Mouse (Mus musculus): ENCODE data around the gene Rbbp5. TPM values are rescaled to one million over a fixed set of nuclear protein-coding genes. Genes with fewer than 3 reads are reported as not detected.

The Rbbp5 gene
- polyA plus RNA-seq, 1 experiment = 33.1 TPM

DNA sequence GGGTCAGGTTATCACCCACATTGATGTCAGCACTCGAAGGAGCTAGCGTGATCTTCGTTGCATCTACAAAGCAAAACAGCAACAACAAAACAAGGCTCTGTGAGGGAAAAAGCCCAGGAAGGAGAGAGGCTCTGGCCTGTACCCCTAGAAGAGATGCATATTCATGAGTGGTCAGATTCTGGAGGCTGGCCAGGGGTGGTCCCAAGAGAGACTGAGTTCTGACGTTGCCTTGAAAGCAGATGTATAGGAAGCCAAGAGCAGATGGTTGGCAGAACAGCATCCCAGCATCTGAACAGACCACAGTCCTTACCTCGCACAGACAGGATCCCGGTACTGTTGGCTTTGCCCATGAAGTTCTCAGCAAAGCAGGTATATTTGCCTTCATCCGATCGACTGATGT lies 45.9 kb downstream of the Rbbp5 start:
- Histone ChIP-seq H3K36me3 (ENCODE audit: control insufficient read depth, insufficient read depth, low read length) (no peaks in the 10 kb centered on the region), H3K4me3 (ENCODE audit: control insufficient read depth, insufficient read depth, low read length) (no peak overlapping the region), H3K27me3 (ENCODE audit: control insufficient read depth, insufficient read depth, low read length) (no peaks in the 10 kb centered on the region), H3K4me1 (replicated peaks; ENCODE audit: control insufficient read depth, insufficient read depth, low read length) (no peaks in the 10 kb centered on the region), H3K27ac (ENCODE audit: control insufficient read depth, insufficient read depth, low read length) (no peak overlapping the region)
- no peak for DNase-seq
- 86% methylated on average over 8 of the region's 8 CpGs for WGBS
- TF ChIP-seq CTCF (IDR thresholded peaks at IDR 0.05; ENCODE audit: borderline replicate concordance, control insufficient read depth, extremely low read depth, insufficient read depth, low read length, poor library complexity) (no peak), POLR2A (IDR thresholded peaks at IDR 0.05; ENCODE audit: control insufficient read depth, extremely low read depth, insufficient read depth, low read length, poor library complexity) (no peak)

DNA sequence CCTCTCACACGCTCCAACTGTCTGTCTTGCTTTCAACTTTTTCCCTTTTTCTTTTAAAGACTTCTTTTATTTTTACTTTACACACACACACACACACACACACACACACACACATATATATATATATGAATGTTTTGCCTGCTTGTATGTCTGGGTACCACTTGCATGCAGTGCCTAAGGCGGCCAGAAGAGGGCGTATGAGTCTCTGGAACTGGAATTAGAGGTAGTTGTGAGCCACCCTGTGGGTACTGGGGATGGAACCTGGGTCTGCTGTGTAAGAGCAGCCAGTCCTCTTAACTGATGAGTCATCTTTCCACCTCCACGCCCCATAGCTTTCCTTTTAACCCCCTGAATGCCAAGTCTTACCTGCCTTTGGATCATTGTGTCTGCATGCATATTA lies 46.8 kb downstream of the Rbbp5 start:
- WGBS = 22% methylated on average over 4 of the region's 4 CpGs
- no peaks in the 10 kb centered on the region for H3K27me3 ChIP-seq (ENCODE audit: control insufficient read depth, insufficient read depth, low read length)
- H3K36me3 ChIP-seq (ENCODE audit: control insufficient read depth, insufficient read depth, low read length) = no peaks in the 10 kb centered on the region
- no peak overlapping the region for H3K27ac ChIP-seq (ENCODE audit: control insufficient read depth, insufficient read depth, low read length)
- no peaks in the 10 kb centered on the region for H3K4me1 ChIP-seq (replicated peaks; ENCODE audit: control insufficient read depth, insufficient read depth, low read length)
- no peak overlapping the region for H3K4me3 ChIP-seq (ENCODE audit: control insufficient read depth, insufficient read depth, low read length)
- DNase-seq = peak; percentile 56
- TF ChIP-seq CTCF (IDR thresholded peaks at IDR 0.05; ENCODE audit: borderline replicate concordance, control insufficient read depth, extremely low read depth, insufficient read depth, low read length, poor library complexity) (no peak; the same call in 1 of the 2 replicates), POLR2A (IDR thresholded peaks at IDR 0.05; ENCODE audit: control insufficient read depth, extremely low read depth, insufficient read depth, low read length, poor library complexity) (no peak)

DNA sequence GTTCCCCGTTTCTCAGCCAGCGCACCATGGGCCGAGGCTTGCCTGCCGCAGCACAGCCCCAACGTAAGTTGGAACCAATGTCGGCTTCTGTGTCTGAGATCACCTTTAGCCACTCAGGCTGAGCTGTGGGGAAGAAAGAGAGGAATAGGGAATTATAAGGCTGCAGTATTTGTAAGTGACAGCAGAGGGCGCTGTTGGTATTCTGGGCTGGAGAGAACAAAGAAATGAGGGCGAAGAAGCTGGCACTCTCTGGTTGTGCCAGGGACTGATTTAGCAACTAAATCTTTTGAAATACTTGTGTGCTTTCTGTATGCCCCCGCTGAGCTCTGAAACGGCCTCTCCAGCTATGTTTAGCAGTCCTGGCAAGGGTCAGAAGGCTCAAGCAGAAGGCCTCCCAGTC lies 48.7 kb downstream of the Rbbp5 start:
- no peaks in the 10 kb centered on the region for H3K36me3 ChIP-seq (ENCODE audit: control insufficient read depth, insufficient read depth, low read length)
- H3K27me3 ChIP-seq (ENCODE audit: control insufficient read depth, insufficient read depth, low read length) = no peaks in the 10 kb centered on the region
- TF ChIP-seq POLR2A (IDR thresholded peaks at IDR 0.05; ENCODE audit: control insufficient read depth, extremely low read depth, insufficient read depth, low read length, poor library complexity) (no peak), CTCF (IDR thresholded peaks at IDR 0.05; ENCODE audit: borderline replicate concordance, control insufficient read depth, extremely low read depth, insufficient read depth, low read length, poor library complexity) (no peak; the same call in 1 of the 2 replicates)
- H3K4me3 ChIP-seq (ENCODE audit: control insufficient read depth, insufficient read depth, low read length) = no peak overlapping the region
- no peak overlapping the region for H3K27ac ChIP-seq (ENCODE audit: control insufficient read depth, insufficient read depth, low read length)
- WGBS = 1% methylated on average over 10 of the region's 10 CpGs
- DNase-seq = peak; percentile 61
- H3K4me1 ChIP-seq (replicated peaks; ENCODE audit: control insufficient read depth, insufficient read depth, low read length) = no peaks in the 10 kb centered on the region

DNA sequence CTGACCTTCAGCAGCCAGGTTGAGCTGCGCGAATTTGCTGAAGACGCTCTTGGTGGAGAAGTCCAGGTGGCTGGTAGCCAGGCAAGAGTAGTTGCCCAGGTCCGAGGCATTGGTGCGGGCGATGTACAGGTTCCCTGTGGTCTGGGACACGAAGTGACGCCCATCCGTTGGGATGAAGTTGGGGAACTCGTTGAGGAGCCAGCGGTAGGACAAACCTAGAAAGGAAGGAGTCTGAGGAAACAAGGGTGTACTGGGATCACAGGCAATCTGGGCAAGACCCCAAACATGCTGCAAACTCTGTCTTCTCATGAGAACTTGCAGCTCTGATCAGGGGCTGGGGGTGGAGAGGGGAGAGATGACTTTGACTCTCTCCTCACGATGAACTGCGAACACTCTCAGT lies 50.9 kb downstream of the Rbbp5 start:
- no peaks in the 10 kb centered on the region for H3K27me3 ChIP-seq (ENCODE audit: control insufficient read depth, insufficient read depth, low read length)
- TF ChIP-seq POLR2A (IDR thresholded peaks at IDR 0.05; ENCODE audit: control insufficient read depth, extremely low read depth, insufficient read depth, low read length, poor library complexity) (no peak), CTCF (IDR thresholded peaks at IDR 0.05; ENCODE audit: borderline replicate concordance, control insufficient read depth, extremely low read depth, insufficient read depth, low read length, poor library complexity) (no peak)
- WGBS = 94% methylated on average over 13 of the region's 13 CpGs

DNA sequence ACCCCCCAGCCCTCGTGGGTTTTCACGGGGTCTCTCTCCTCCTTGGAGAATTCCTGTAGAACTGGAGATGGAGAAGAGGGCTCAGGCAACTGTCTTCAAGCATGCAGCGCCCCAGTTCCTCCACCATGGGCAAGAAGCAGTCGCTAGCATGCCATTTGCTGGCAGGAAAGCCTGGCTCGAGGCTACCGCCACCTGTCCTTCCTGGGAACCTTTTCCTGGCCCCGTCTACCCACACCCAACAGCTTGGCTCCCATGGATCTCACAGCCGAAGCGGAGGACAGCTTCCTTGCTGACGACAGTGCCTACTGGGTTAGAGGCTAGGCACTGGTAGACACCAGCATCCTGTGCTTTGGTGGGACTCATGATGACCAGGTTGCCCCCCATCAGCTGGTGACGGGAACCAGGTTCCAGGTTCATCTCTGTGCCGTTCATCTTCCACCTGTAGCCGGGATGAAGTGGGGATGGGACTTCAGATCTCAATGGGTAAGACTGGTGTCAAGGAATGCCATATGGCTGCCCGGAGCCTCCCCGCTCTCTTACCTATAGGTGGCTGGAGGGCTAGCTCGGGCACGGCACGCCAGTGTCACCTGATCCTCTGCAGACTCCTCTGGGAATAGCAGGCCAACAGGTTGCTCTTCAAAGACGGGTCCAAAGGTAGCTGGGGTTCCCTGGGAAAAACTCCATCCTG lies 51.6 kb downstream of the Rbbp5 start:
- Histone ChIP-seq H3K4me1 (replicated peaks; ENCODE audit: control insufficient read depth, insufficient read depth, low read length) (no peaks in the 10 kb centered on the region), H3K36me3 (ENCODE audit: control insufficient read depth, insufficient read depth, low read length) (no peaks in the 10 kb centered on the region), H3K27me3 (ENCODE audit: control insufficient read depth, insufficient read depth, low read length) (no peaks in the 10 kb centered on the region), H3K27ac (ENCODE audit: control insufficient read depth, insufficient read depth, low read length) (no peak overlapping the region), H3K4me3 (ENCODE audit: control insufficient read depth, insufficient read depth, low read length) (no peak overlapping the region)
- no peak for DNase-seq
- no peak for TF ChIP-seq CTCF (IDR thresholded peaks at IDR 0.05; ENCODE audit: borderline replicate concordance, control insufficient read depth, extremely low read depth, insufficient read depth, low read length, poor library complexity)
- no peak for TF ChIP-seq POLR2A (IDR thresholded peaks at IDR 0.05; ENCODE audit: control insufficient read depth, extremely low read depth, insufficient read depth, low read length, poor library complexity)
- 87% methylated on average over 19 of the region's 19 CpGs for WGBS

More for the DNA sequence above, 50.9 kb downstream of the Rbbp5 start:
- no peak overlapping the region for H3K4me3 ChIP-seq (ENCODE audit: control insufficient read depth, insufficient read depth, low read length)
- no peaks in the 10 kb centered on the region for H3K36me3 ChIP-seq (ENCODE audit: control insufficient read depth, insufficient read depth, low read length)
- no peaks in the 10 kb centered on the region for H3K4me1 ChIP-seq (replicated peaks; ENCODE audit: control insufficient read depth, insufficient read depth, low read length)
- no peak for DNase-seq
- no peak overlapping the region for H3K27ac ChIP-seq (ENCODE audit: control insufficient read depth, insufficient read depth, low read length)

DNA sequence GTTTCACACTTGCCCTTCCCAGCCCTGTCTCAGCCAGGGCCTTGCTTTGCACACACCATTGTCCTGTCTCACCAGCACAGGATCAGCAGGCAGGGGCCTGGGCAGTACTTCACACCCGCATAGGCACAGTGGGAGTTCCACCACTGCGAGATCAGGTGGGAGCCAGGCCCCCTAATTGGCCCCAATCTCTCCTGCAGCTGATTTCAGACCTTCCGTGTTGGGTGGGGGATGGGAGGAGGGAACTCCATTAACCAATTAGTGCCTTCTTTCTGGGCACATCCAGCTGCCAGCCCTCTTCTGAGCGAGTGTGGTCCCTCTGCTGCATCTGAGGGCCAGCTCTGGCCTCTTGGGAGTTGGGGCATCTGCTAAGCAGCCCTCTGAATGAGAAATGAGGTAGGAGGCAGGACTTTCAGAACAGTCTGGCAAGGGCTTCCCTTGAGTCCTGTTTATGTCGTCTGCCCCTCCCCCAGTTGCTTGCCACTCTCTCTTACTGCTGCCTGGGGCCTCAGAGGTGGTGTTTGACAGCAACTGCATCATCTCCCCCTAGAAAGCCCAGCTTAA lies 53.5 kb downstream of the Rbbp5 start:
- no peaks in the 10 kb centered on the region for H3K36me3 ChIP-seq (ENCODE audit: control insufficient read depth, insufficient read depth, low read length)
- TF ChIP-seq POLR2A (IDR thresholded peaks at IDR 0.05; ENCODE audit: control insufficient read depth, extremely low read depth, insufficient read depth, low read length, poor library complexity) = no peak
- no peak for TF ChIP-seq CTCF (IDR thresholded peaks at IDR 0.05; ENCODE audit: borderline replicate concordance, control insufficient read depth, extremely low read depth, insufficient read depth, low read length, poor library complexity)
- no peak for DNase-seq
- H3K27ac ChIP-seq (ENCODE audit: control insufficient read depth, insufficient read depth, low read length) = no peak overlapping the region
- no peaks in the 10 kb centered on the region for H3K4me1 ChIP-seq (replicated peaks; ENCODE audit: control insufficient read depth, insufficient read depth, low read length)
- 40% methylated on average over 5 of the region's 5 CpGs for WGBS
- no peak overlapping the region for H3K4me3 ChIP-seq (ENCODE audit: control insufficient read depth, insufficient read depth, low read length)
- no peaks in the 10 kb centered on the region for H3K27me3 ChIP-seq (ENCODE audit: control insufficient read depth, insufficient read depth, low read length)
